Mouse (Mus musculus) lung, embryonic 16.5 days (tissue): Measurements from ENCODE around the gene Fam173a. TPM values are rescaled to one million over a fixed set of nuclear protein-coding genes. Genes with fewer than 3 reads are reported as not detected.
A peak's percentile ranks its signal among the peaks of the same experiment; 100 is the strongest.

Experiments
- ATAC-seq: fragments of 200-750 bp; cut with Nextera tagmentation; 2 replicates; pipeline ENCODE4 v1.8.0; 2017; ENCODE audit warnings: low read depth, mild to moderate bottlenecking, moderate library complexity
- H3K27ac ChIP-seq: fragments of 300-500 bp; sonication (generic); 2 replicates; pipeline ENCODE4 v1.5.1; 2014; ENCODE audit warnings: mild to moderate bottlenecking, control low read depth, low read length
- H3K27me3 ChIP-seq: fragments of 300-500 bp; sonication (generic); 2 replicates; pipeline ENCODE4 v1.6.1; 2014; ENCODE audit warnings: low read depth, low read length, mixed read lengths; ENCODE audit not compliant: control insufficient read depth, insufficient read depth
- H3K36me3 ChIP-seq: fragments of 300-500 bp; sonication (generic); 2 replicates; pipeline ENCODE4 v1.6.1; 2014; ENCODE audit warnings: low read length; ENCODE audit not compliant: control insufficient read depth, insufficient read depth
- H3K4me1 ChIP-seq: fragments of 300-500 bp; sonication (generic); replicated peaks from 2 replicates; pipeline ENCODE4 v1.6.1; 2014; ENCODE audit warnings: low read length, mixed read lengths; ENCODE audit not compliant: control insufficient read depth, insufficient read depth
- H3K4me2 ChIP-seq: fragments of 300-500 bp; sonication (generic); 2 replicates; pipeline ENCODE4 v1.6.1; 2014; ENCODE audit warnings: low read depth, low read length, control low read depth
- H3K4me3 ChIP-seq: fragments of 300-500 bp; sonication (generic); 2 replicates; pipeline ENCODE4 v1.5.1; 2014; ENCODE audit warnings: mild to moderate bottlenecking, low read length, control low read depth
- H3K9ac ChIP-seq: fragments of 300-500 bp; sonication (generic); 2 replicates; pipeline ENCODE4 v1.6.1; 2014; ENCODE audit warnings: low read length, control low read depth
- H3K9me3 ChIP-seq: fragments of 300-500 bp; sonication (generic); 2 replicates; pipeline ENCODE4 v1.6.1; 2016; ENCODE audit warnings: low read length; ENCODE audit not compliant: control insufficient read depth
- WGBS: fragments of 180-500 bp; shearing (Covaris S2); extraction: QIAGEN DNeasy Blood & Tissue Kit; methylation state at CpG from one replicate; pipeline ENCODE4 v1.1.7; 2014; 5-methylcytosine and 5-hydroxymethylcytosine counted together
- polyA plus RNA-seq: library from polyadenylated mRNA; unstranded; fragments of >200 nt; fragmentation: Nextera tagmentation; extraction: Ambion mirVana; gene quantifications from 2 replicates; pipeline ENCODE4 v1.2.1, GENCODE M21; 2015

Gene Fam173a
- polyA plus RNA-seq, 1 experiment from 2014 or later = 115 TPM

- Histone ChIP-seq H3K4me1 (peaks cover 35% of the 10 kb centered on the region), H3K36me3 (peaks cover 19% of the 10 kb centered on the region; the same call in 1 of the 2 replicates), H3K4me2 (peak overlapping the region; percentile 94), H3K27ac (peak overlapping the region; percentile 99), H3K27me3 (no peaks in the 10 kb centered on the region), H3K4me3 (peak overlapping the region; percentile 96), H3K9me3 (no peaks in the 10 kb centered on the region), H3K9ac (peak overlapping the region; percentile 89)
- WGBS = under 1% methylated on average over 45 of the region's 45 CpGs
- ATAC-seq = peak; percentile 71
These were observed 716 bp downstream of the Fam173a start for GRCm38 (mm10) chr17:25791843-25792527.

DNA sequence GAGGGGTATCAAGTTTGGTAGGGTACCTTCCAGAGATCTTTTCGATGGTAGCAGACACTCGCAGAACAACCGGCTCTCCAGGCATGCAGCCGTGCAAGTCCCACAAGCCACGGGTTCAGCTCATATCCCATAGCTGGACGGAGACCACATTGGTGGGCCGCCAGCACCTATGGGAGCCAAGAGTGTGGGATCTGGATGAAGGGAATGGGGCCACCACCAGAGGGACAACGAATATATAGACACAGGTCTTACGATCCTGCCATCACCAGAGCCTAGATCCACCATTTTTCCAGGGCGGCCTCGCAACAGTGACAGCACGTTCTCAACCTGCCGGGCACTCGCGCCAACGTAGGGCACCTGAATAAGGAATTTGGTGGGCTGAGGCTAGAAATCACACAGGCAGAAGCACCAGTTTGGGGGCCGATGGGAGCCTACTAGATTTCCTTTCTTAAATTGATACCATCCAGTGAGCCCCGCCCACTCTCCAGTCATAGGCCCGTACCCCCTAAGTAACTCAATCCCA, 1.3 kb downstream of the Fam173a start:
- WGBS = 22% methylated on average over 19 of the region's 19 CpGs
- H3K27ac ChIP-seq = peak overlapping the region; percentile 99
- peak overlapping the region; percentile 96 for H3K4me3 ChIP-seq
- H3K4me2 ChIP-seq = peak overlapping the region; percentile 94
- ATAC-seq = peak; percentile 13; the same call in 1 of the 2 replicates
- peaks cover 35% of the 10 kb centered on the region for H3K4me1 ChIP-seq
- H3K9me3 ChIP-seq = no peaks in the 10 kb centered on the region
- H3K27me3 ChIP-seq = no peaks in the 10 kb centered on the region
- H3K9ac ChIP-seq = peak overlapping the region; percentile 89
- H3K36me3 ChIP-seq = peaks cover 19% of the 10 kb centered on the region; the same call in 1 of the 2 replicates

GRCm38 (mm10) chr17:25786781-25787504, 5.8 kb downstream of the Fam173a start:
- no peaks in the 10 kb centered on the region for H3K9me3 ChIP-seq
- WGBS = 89% methylated on average over 9 of the region's 9 CpGs

GRCm38 (mm10) chr17:25786280-25786679, 6.4 kb downstream of the Fam173a start, which contains the start of gene Ccdc78:
Ccdc78 (plus strand) TSS chr17:25786580.
- peak within 1 kb of the TSS; percentile 65 for H3K4me2 ChIP-seq
- H3K9me3 ChIP-seq = no peaks in the 10 kb centered on the region
- ATAC-seq = no peak
- peak within 1 kb of the TSS; percentile 84 for H3K27ac ChIP-seq
- H3K4me1 ChIP-seq = peaks cover 18% of the 10 kb centered on the region
- peak within 1 kb of the TSS; percentile 84 for H3K4me3 ChIP-seq
- H3K9ac ChIP-seq = peak within 1 kb of the TSS; percentile 83
- H3K36me3 ChIP-seq = peaks cover 34% of the 10 kb centered on the region
- no peaks in the 10 kb centered on the region for H3K27me3 ChIP-seq
- WGBS = 79% methylated on average over 3 of the region's 3 CpGs

More at GRCm38 (mm10) chr17:25786781-25787504, 5.8 kb downstream of the Fam173a start:
- H3K4me2 ChIP-seq = no peak overlapping the region
- H3K9ac ChIP-seq = no peak overlapping the region
- no peak for ATAC-seq
- H3K27ac ChIP-seq = no peak overlapping the region
- H3K4me3 ChIP-seq = no peak overlapping the region
- H3K27me3 ChIP-seq = no peaks in the 10 kb centered on the region
- H3K4me1 ChIP-seq = peaks cover 20% of the 10 kb centered on the region
- peaks cover 29% of the 10 kb centered on the region for H3K36me3 ChIP-seq

- no peaks in the 10 kb centered on the region for H3K27me3 ChIP-seq
- H3K27ac ChIP-seq = peak within 1 kb of the TSS; percentile 84
- peaks cover 34% of the 10 kb centered on the region for H3K36me3 ChIP-seq
- peak within 1 kb of the TSS; percentile 84 for H3K4me3 ChIP-seq
- H3K4me2 ChIP-seq = peak within 1 kb of the TSS; percentile 65
- peak within 1 kb of the TSS; percentile 83 for H3K9ac ChIP-seq
- no peaks in the 10 kb centered on the region for H3K9me3 ChIP-seq
- peaks cover 11% of the 10 kb centered on the region for H3K4me1 ChIP-seq
- WGBS = under 1% methylated on average over 23 of the region's 23 CpGs
- peak; percentile 89 for ATAC-seq
These were observed 7.4 kb downstream of the Fam173a start, which contains the start of gene Haghl for GRCm38 (mm10) chr17:25785281-25785745. Haghl (minus strand) TSS chr17:25785673.

GRCm38 (mm10) chr17:25783861-25784574, 8.7 kb downstream of the Fam173a start:
- Histone ChIP-seq H3K27ac (no peak overlapping the region), H3K9ac (peak overlapping the region; percentile 83), H3K9me3 (no peaks in the 10 kb centered on the region), H3K4me1 (peaks cover 11% of the 10 kb centered on the region), H3K27me3 (no peaks in the 10 kb centered on the region), H3K36me3 (peaks cover 33% of the 10 kb centered on the region), H3K4me3 (peak overlapping the region; percentile 84), H3K4me2 (peak overlapping the region; percentile 65)
- WGBS = 67% methylated on average over 15 of the region's 15 CpGs
- ATAC-seq = no peak

- Histone ChIP-seq H3K36me3 (peaks cover 30% of the 10 kb centered on the region), H3K27ac (no peak overlapping the region)
- WGBS = 73% methylated on average over 7 of the region's 7 CpGs
These were observed 9.6 kb downstream of the Fam173a start for GRCm38 (mm10) chr17:25783086-25783485.

GRCm38 (mm10) chr17:25781339-25781738, 11.4 kb downstream of the Fam173a start:
- 71% methylated on average over 6 of the region's 6 CpGs for WGBS
- ATAC-seq = no peak
- Histone ChIP-seq H3K9me3 (no peaks in the 10 kb centered on the region), H3K27ac (no peak overlapping the region), H3K27me3 (no peaks in the 10 kb centered on the region), H3K36me3 (peaks cover 26% of the 10 kb centered on the region), H3K4me1 (peaks cover 11% of the 10 kb centered on the region), H3K9ac (no peak overlapping the region), H3K4me2 (no peak overlapping the region), H3K4me3 (no peak overlapping the region)

More at GRCm38 (mm10) chr17:25783086-25783485, 9.6 kb downstream of the Fam173a start:
- no peaks in the 10 kb centered on the region for H3K9me3 ChIP-seq
- H3K4me1 ChIP-seq = peaks cover 11% of the 10 kb centered on the region
- H3K4me2 ChIP-seq = no peak overlapping the region
- H3K9ac ChIP-seq = no peak overlapping the region
- ATAC-seq = no peak
- no peak overlapping the region for H3K4me3 ChIP-seq
- no peaks in the 10 kb centered on the region for H3K27me3 ChIP-seq
